Mouse (Mus musculus): ENCODE measurements around the gene Fcer1g.

DNA sequence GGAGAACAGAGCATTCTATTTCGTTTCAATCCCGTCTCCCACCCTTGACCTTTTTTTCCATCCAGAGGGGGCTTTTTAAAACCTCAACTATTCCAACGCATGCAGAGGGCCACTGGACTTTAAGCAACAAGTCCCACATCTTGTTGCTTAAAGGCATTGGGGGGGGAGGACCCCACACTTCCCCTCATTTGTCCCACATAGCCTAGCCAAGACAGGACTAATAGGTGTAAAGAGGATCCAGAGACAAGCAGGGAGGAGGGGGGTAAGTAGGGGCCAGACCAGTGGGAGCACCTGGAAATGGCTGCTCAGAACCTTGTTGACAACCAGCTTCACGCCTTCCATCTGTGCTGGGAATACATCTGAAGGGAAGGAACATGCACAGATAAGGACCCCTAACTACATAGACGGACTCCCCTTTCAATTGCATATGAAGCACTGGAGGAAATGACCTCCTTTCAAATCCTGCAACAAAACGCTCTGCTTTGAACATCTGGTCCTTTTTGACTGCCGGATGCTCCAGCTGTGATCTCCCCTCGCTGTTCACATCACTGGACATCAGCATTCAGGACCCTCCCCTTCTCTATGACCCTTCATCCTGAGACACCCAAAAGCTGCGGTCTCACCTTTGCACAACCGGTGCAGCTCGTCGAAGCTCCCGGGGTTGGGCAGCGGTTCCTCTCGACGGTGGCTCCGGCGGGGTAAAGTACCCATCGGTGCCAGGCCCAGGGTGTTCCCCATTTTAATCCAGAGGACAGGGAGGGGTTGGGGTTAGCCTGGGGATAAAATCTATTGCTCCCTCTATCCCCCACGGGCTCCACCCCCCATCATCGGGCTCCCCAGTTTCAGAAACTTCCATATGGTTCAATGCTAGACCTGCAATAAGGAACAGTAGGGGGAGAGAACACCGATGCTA is 12.6 kb downstream of the Fcer1g start:
- TF ChIP-seq POLR2A (IDR thresholded peaks at IDR 0.05; ENCODE audit: low read depth, low read length) = no peak
- no peak for TF ChIP-seq CTCF (IDR thresholded peaks at IDR 0.05; ENCODE audit: borderline replicate concordance, insufficient read depth, low read length)
